Mouse (Mus musculus) MEL-GATA-1-ER (cell line): ENCODE data around the gene S100z.
A peak's percentile ranks its signal among the peaks of the same experiment; 100 is the strongest.

Experiments
- DNase-seq: peaks from one replicate; pipeline ENCODE4 v3.0.0-alpha.2; 2012; ENCODE audit warnings: low read depth; ENCODE audit errors: extremely low read depth

S100z gene

GRCm38 (mm10) chr13:95449730-95450129 lies 28.8 kb downstream of the S100z start:
- DNase-seq = no peak

- DNase-seq = no peak
Measured at GRCm38 (mm10) chr13:95444824-95445223, 33.7 kb downstream of the S100z start, which contains the start of gene Crhbp. Gene Crhbp (minus strand): TSS chr13:95444924.

GRCm38 (mm10) chr13:95444291-95444690 lies 34.2 kb downstream of the S100z start:
- no peak for DNase-seq

GRCm38 (mm10) chr13:95443376-95444233 lies 34.9 kb downstream of the S100z start:
- no peak for DNase-seq

- no peak for DNase-seq
Measured at GRCm38 (mm10) chr13:95442901-95443300, 35.6 kb downstream of the S100z start.

GRCm38 (mm10) chr13:95439569-95439968 lies 39.0 kb downstream of the S100z start:
- no peak for DNase-seq

- no peak for DNase-seq
Measured at GRCm38 (mm10) chr13:95431760-95432159, 46.8 kb downstream of the S100z start.

GRCm38 (mm10) chr13:95427499-95427898 lies 51.0 kb downstream of the S100z start:
- peak; percentile 22 for DNase-seq
